Mouse (Mus musculus) megakaryocyte, embryonic 14.5 days (primary cell): ENCODE measurements around the gene Ccni.

ENCODE experiments used
- FLI1 ChIP-seq: IDR thresholded peaks from 2 replicates; pipeline ENCODE4 v1.6.1; 2012; ENCODE audit warnings: low read length, inconsistent platforms, mixed read lengths
- GATA1 ChIP-seq: IDR thresholded peaks from 3 replicates; pipeline ENCODE4 v1.6.1; 2012; ENCODE audit warnings: mixed read lengths, low read length, inconsistent platforms, borderline replicate concordance

- TF ChIP-seq GATA1 (no peak), FLI1 (no peak)
Observed at GRCm38 (mm10) chr5:93198232-93198631, 8.1 kb downstream of the Ccni start.
